Mouse (Mus musculus) fibroblast of lung, adult 2 months (primary cell): Measurements from ENCODE around the gene Zbtb43.

Experiments
- DNase-seq: peaks from one replicate; pipeline ENCODE4 v3.0.0-alpha.2; 2011; ENCODE audit warnings: low read depth

The Zbtb43 gene

DNA sequence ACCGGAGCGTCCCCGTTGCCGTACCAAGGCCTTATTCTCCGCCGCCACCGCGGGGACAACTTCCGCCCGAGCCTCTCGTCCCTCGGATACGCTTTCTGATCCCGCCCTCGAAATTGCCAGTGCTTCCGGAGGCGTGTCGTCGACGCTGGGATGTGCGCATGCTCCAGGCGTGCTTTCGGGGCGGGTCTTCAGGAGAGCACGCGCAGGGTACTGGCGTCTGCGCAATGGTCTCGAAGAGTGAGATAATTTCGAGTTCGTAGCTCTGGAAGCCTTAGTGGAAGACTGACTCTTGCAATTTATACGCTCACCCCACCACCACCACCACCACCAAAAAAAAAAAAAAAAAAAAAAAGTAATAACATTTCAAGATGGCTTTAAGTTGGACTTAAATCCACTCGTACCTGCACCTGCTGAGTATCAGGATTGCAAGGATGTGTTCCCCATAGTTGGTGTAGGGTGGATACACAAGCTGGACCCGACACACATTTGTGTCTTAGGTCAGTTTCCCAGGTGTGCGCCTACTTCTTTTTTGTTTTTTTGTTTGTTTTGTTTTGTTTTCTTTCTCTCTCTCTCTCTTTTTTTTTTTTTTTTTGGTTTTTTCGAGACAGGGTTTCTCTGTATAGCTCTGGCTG, at the start of gene Zbtb43:
TSS of gene Zbtb43 (minus strand) at position 94 of the 632 bp plus-strand sequence.
- DNase-seq = peak; percentile 86

DNA sequence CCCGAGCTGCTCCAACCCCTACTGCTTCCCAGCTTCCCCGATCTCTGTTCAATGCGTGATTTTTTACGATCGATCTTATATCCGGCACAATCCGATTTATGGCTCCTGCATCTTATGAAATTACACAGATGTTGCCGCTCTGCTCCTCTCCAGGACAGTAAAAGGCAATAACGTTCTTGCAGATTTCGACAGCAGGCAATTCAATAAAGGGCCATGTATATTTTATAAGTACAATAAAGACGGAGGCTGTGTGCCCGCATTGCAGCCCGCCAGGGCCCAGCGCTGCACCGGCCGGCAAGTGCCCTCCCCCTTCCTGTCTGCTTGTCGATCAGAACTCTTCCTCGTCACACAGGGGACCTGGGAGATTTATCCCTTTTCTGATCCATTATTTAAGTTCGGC, 47.5 kb upstream of the Zbtb43 start:
- DNase-seq = no peak

DNA sequence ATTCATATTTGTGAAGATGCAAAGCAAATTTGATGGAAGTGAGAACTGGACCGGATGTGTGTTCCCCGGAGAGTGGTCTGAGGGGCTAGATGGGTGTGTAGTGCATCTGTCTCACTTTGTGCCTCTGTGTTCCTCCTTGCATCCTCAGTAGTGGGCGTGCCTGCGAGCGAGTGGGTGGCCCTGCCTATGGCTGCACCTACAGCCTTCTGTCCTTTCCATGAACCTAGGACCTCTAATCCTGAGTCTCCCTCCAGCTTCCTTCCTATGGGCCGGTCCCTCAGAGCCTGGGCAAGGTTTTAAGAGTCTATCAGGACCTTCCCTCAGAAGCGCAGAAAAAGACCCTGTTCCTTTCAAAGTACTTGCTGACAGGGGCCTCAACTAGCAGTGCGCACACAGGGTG, 47.1 kb upstream of the Zbtb43 start:
- no peak for DNase-seq

DNA sequence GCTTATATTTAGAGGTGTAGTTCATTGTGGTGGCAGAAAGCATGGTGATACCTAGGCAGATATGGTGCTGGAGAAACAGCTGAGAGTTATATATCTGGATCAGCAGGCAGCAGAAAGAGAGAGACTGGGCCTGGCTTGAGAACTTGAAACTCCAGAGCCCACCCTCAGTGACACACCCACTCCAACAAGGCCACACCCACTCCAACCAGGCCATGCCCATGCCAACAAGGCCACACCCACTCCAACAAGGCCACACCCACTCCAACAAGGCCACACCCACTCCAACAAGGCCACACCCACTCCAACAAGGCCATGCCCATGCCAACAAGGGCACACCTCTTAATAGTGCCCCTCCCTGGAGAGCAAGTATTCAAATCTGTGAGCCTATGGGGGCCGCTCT, 42.4 kb upstream of the Zbtb43 start:
- DNase-seq = no peak

DNA sequence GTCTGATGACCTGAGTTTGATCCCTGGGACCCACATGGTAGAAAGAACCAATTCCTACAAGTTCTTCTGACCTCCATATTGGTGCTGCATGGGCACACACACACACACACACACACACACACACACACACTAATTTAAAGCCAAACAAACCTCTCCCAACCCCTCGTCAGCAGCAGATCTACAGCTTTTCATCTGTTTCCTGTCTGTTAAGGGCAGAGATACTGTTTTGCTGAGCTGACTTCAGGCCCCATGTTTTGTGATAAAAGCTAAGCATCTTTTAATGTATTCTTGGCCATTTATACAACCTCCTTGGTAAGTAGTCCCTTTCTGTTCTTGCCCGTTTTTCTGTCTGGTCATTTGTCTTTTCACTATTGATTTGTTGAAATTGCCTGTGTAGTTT, 34.2 kb upstream of the Zbtb43 start:
- DNase-seq = no peak

DNA sequence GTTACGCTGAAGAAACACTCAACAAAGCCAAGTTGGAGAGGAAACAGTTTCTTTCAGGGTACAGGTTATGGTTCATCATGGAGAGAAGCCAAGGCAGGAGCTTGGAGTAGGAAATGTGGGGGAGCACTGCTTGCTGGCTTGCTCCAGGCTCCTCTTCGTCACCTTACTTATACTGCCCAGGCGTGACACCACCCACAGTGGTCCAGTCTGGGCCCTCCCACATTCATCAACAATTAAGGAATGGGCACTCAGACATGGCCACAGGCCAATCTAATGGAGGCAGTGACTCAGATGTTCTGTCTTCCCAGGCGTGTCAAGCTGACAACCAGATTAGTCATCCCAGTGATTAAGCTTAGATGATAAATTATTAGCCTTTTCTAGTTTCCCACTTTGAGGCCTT, 29.9 kb upstream of the Zbtb43 start:
- peak; percentile 55 for DNase-seq

DNA sequence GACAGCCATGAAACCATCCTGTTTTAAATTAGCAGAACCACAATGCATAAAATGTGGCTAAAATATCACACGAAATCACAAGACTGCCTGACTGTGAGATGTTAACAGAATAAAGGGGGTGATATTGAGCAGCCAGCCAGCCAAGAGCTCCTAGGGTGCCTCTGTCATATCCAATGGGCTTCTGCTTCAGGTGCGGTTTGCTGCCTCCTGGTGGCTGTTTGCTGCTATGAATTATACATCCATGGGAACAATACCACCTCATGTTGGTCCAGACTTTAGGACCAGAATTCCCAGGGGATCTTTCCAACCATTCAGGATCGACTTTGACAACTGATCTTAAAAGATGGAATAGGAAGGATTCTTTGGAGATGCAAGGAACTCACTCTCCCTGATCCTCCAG, 27.3 kb upstream of the Zbtb43 start:
- DNase-seq = no peak

DNA sequence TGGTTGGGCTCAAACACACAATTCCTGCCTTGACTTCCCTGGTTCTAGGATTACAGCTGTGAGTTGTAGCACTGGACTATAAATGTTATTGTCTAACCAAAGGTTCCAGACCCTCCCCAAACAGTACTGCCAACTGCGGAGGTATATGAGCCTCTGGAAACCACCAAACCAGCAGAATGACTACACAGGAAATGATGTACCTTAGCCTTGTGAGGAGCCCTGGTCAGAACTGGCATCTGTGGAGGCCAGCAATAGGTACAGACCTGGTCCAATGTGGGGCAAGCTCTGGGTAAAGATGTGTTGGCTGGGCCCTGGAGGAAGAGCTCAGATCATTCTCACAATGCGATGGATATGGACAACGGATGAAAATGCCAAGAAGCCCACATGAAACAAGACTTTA, 23.7 kb upstream of the Zbtb43 start:
- DNase-seq = no peak

DNA sequence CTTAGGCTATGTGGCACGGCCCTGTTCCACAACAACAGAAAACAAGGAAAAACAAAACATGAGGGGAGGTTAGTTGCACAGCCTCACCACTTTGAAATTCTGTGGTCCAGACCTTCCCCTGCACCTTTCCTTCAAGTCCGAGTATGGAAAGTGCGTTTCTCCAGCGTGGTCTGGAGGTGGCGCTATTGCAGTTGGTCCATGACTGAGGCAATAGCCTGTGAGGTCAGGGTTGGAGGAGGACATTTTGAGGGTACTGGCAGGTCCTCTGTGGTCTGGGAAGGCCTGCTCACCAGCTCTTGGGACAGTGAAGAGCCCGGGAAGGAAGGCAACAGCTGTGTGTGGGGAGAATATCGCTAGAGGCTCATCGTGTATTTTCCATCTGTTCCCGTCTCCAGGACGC, 21.2 kb upstream of the Zbtb43 start:
- no peak for DNase-seq

DNA sequence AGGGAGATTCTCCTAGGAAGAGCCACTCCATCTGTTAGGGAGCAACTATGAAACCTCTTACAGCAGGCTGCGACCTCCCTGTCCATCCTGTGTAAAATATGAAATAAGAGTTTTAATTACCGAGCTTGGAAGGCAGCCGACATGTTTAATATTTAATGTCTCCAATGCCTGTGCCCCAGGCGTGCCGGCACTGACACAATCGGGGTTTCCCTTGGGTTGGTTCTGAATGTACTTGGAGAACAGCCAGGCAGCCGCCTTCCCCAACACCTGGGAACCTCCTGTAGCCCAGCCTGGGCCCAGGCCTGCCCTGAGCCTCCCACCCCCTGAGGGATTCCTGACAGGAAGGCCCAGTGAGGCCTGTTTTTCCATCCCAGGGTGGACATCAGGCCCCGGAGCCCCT, 19.0 kb upstream of the Zbtb43 start:
- no peak for DNase-seq

DNA sequence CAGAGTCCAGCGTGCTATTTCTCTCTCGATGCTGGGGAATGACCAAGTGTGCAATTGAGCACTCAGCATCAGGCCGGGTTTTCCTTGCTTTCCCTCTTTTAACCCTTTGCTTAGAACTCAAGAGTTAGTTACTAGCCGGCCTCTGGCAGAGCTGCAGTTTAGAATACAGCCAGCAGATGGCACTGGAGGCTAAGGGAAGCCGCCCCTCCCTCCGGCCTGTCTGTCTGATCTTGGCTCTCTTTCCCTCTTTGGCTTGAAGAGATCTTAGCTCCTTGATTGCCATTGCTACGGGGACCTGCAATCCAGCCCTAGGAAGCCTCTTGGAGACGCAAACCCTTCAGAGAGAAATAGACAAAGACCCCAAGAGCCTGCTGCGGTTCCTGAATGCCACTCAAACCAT, 18.5 kb upstream of the Zbtb43 start:
- no peak for DNase-seq

DNA sequence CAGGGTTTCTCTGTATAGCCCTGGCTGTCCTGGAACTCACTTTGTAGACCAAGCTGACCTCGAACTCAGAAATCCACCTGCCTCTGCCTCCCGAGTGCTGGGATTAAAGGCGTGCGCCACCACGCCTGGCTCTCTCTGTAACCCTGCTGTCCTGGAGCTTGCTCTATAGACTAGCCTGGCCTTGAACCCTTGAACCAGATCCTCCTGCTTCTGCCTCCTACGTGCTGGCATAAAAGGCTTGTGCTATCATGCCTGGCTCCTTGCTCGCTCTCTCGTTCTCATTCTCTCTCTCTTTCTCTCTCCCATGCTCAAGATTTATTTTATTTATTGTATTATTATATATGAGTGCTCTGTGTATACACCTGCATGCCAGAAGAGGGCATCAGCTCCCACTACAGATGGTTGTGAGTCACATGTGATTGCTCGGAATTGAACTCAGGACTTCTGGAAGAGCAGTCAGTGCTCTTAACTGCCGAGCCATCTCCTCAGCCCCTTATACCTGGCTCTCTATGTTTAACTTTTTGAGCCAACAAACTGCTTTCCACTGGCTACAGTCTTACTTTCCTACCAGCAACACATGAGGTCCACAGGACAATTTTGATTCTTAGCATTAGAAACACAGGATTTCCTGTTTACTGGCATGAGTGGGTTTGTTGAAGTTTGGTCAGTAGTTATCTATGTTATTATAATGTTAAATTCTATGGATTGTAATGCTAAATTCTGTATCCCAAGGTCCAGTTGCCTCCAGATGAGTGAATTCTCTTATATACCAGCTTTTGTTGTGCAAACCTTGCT, 9.8 kb upstream of the Zbtb43 start:
- no peak for DNase-seq

DNA sequence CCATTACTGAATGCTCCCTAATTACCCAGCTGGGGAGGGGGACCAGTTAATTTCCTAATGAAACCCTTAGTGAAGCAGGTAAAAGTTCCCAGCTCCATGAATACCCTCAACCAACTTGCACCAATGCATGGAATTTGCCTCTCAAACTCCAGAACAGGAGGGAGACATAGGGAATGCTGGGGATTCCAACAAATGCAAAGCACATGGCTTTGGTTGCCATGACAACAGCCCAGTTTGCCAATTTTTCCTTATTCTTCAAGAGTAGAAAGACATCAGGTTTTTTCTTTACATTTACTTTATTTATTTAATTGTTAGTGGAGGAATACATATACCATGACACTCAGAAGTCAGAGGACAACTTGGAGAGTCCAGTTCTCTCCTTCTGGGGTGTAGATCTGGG, 7.6 kb upstream of the Zbtb43 start:
- no peak for DNase-seq

DNA sequence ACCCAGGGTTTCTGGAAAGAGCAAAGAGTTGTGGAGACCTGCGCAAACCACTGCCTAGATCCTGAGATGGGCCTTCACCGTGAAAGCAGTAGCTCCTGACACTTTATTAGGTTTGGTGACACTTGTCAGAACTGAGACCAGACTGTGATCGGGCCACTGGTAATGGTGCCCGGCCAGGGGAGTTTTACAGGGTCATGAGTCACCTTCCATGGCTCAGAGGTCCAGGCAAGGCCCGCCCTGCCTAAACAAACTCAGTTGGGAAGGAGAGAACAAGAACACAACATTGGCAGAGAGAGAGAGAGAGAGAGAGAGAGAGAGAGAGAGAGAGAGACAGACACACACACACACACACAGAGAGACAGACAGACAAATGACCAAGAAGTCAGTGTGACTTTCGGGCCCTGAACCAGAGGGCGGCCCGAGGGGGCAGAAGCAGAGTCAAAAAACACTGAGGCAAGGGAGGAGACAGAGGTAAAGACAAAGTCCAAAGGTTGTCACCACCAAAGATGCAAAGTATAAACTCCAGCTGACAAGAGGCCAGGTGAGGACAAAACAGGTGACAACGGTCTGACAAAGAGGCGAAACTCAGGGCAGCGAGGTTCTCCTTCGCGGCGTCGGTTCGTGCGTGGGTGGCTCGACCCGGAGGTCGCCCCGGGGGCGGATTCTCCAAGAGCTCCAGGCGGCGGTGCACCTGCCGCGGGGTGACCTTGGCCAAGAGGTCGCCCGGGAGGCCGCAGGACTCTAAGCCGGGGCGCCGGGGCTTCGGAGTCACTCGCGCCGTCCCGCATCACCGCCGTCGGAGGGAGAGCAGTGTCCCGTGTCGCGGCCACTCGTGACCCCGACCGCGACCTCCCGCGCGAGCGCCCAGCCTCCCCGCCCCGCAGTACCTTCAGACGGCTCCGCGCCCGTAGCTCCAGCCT, 553 bp downstream of the Zbtb43 start:
- DNase-seq = no peak

DNA sequence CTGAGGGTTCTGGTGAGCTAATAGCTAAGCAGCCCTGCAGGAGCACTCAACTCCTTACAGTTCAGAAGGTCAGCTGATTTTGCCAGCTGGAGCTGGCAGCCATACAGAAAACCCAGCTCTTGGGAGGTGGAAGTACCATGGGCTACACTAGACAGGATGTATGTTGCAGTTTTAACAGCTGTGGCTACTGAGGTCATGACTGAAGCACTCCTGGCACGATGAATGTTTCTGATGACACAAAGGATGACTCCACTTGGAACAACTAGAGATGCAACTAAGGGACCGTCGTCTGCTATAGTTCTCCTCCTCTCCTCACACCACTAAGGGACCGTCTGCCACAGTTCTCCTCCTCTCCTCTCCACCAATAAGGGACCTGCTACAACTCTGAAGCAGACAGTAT, 2.4 kb downstream of the Zbtb43 start:
- DNase-seq = no peak

DNA sequence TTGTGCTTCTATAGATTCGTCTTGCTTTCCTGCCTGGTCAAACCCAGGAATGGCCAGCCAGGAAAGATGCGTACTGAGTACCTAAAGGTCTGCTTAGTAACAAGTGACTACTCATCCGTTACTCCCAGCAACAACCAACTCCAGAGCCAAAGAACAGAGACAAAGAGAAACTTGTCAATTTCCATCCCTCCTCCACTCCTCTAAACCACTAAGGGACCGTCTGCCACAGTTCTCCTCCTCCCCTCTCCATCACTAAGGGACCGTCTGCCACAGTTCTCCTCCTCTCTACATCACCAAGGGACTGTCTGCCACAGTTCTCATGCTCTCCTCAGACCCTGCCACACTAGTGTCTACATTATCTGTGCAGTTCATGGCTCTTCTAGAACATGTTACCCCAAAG, 3.1 kb downstream of the Zbtb43 start:
- DNase-seq = no peak

DNA sequence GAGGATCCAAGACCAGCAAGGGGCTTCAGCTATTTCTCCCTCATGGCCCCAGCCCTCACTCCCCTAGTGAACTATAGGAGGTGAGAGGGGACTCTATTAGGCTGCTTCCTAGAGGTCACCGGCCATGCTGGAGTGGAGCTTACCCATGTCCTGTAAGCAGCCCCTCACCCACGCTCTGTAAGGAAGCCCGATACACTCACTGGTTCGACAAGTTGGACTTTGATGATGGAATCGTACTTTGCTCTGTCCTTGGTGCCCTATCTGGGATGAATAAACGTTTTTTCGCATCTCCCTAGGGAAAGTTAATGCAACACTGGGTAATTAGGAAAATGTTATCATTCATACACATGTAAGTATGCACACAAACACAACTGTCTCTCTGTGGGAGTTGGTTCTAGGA, 6.3 kb downstream of the Zbtb43 start:
- no peak for DNase-seq

DNA sequence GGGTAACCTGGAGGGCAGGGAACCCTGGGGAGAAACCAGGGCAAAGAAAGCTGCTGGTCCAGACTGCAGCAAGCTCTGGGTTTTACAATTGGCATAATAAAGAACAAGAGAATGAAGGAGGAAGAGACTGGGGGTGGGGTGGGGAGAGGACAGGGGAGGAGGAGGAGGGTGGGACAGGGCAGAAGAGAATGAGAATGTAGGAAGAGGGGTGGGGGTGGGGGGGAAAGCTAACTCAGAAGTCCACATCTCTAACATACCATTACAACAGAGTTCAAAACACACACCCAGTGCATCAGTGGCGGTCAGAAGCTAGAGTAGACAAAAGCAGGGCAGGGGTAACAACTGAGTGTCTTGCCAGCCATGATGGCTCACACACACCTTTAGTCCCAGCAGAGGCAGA, 7.3 kb downstream of the Zbtb43 start:
- no peak for DNase-seq

DNA sequence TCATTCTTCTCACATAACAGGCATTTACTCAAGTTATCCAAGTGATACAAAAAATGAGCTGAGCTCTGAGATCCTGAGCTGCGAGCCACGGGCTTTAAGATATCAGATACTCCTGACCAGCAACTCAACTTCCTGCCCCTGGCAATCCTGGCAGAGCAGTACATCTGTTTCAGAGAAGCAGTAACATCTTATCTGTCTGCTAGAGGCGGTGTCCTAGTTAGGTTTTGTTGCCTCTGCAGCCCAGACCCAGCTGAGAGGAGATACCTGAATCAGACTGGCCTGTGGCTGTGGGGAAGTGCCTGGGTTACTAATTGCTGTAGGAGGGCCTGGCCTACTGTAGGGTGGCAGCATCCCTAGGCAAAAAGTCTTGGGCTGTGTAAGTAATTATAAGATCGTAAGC, 8.7 kb downstream of the Zbtb43 start:
- no peak for DNase-seq

DNA sequence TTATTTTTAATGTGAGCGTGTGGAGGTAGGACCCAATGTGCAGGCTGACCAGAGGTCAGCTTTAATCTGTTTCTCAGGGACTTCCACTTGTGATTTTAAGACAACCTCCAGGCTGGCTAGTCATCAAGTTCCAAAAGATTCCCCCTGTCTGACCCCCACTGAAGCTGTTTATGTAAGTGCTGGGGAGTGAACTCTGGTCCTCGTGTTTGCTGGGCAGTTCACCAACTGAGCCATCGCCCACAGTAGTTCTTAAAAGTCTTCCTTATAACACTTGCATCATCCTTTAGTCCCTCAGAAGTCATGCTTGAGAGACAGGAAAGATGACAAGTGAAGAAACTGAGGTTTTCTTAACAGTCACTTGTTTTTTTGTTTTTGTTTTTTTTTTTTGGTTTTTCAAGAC, 11.7 kb downstream of the Zbtb43 start:
- DNase-seq = no peak

DNA sequence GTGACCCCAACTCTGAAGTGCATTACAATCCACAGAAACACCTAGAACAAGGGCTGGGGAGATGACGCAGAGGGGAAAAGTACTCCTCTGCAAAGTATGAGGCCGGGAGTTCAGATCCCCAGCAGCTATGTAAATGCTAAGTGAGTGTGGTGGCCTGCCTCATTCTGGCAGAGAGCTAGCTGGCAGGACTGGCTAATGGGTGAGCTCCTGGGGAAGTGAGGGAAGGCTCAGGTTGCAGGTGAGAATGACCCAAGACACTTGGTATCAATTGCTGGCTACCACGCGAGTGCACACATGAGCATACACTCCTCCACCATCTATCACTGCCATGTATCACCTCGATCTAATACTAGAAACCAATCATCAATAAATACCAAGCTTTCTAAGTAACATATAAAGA, 12.1 kb downstream of the Zbtb43 start:
- no peak for DNase-seq

DNA sequence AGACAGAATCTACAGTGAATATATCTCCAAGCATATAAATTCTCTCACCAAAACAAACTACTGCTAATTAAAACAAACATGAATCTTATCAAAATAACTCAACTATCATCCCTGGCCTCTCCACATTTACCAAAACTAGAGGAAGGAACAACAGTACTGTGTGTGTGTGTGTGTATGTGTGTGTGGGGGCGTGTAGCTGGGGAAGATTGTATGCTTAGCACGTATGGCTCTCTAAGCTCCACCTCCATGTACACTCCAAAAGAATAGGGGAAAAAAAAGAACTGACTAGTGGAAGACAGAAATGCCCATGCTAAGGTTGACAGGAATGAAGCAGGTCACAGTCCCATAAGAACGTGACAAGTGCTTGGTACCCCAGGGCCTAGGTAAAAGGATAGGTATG, 13.0 kb downstream of the Zbtb43 start:
- no peak for DNase-seq

DNA sequence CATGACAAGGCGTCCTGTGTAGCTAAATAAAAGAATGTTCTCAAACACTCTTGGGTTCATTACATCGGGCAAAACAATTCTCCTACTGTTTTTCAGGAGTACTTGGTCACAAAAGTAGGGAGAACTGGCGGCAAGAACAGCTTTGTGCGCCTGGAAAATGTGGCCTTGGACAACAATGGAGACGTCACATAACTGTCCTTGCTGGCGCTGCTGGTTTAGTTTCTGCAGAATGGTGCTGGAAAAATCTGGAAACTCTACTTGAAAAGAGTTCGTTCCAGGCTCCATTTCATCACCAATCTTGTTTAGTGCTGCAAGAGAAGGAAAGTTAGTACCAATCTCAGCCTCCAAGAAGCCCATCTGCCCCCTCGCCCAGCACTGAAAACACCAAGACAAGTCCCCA, 13.5 kb downstream of the Zbtb43 start:
- no peak for DNase-seq
